Mouse (Mus musculus) heart, adult 2 months (tissue): Measurements from ENCODE around the gene Dpy19l1. TPM values are rescaled to one million over a fixed set of nuclear protein-coding genes. Genes with fewer than 3 reads are reported as not detected.

ENCODE experiments used
- DNase-seq, 2 experiments: peaks; one replicate each; pipeline ENCODE4 v3.0.0; 2021
- H3K27ac ChIP-seq: fragments of 200-600 bp; 2 replicates; pipeline ENCODE4 v1.8.1; 2022
- H3K27me3 ChIP-seq: fragments of 200-500 bp; 2 replicates; pipeline ENCODE4 v1.6.1; 2012; ENCODE audit warnings: mild to moderate bottlenecking, low read length, inconsistent platforms, mixed read lengths; ENCODE audit not compliant: control insufficient read depth, insufficient read depth
- H3K36me3 ChIP-seq: fragments of 200-500 bp; 2 replicates; pipeline ENCODE4 v1.6.1; 2012; ENCODE audit warnings: low read length, inconsistent platforms; ENCODE audit not compliant: control insufficient read depth, insufficient read depth
- H3K4me1 ChIP-seq: fragments of 200-500 bp; 2 replicates; pipeline ENCODE4 v1.6.1; 2011; ENCODE audit warnings: low read length; ENCODE audit not compliant: control insufficient read depth, insufficient read depth
- H3K4me3 ChIP-seq: fragments of 200-600 bp; 2 replicates; pipeline ENCODE4 v1.8.1; 2022
- H3K79me2 ChIP-seq: fragments of 200-500 bp; replicated peaks from 2 replicates; pipeline ENCODE4 v1.6.1; 2012; ENCODE audit warnings: mild to moderate bottlenecking, inconsistent platforms, low read length, moderate library complexity, mixed read lengths; ENCODE audit not compliant: control insufficient read depth, insufficient read depth
- H3K9ac ChIP-seq: fragments of 200-500 bp; 2 replicates; pipeline ENCODE4 v1.6.1; 2012; ENCODE audit warnings: low read depth, mild to moderate bottlenecking, control low read depth, inconsistent platforms, low read length, mixed read lengths
- CTCF ChIP-seq: fragments of 200-600 bp; IDR thresholded peaks from 2 replicates; pipeline ENCODE4 v1.8.1; 2022; ENCODE audit warnings: antibody characterized with exemption, mild to moderate bottlenecking, moderate library complexity
- EP300 ChIP-seq: fragments of 200-500 bp; IDR thresholded peaks from 2 replicates; pipeline ENCODE4 v1.6.1; 2011; ENCODE audit warnings: low read depth, low read length, control low read depth; ENCODE audit not compliant: insufficient read depth
- POLR2A ChIP-seq: fragments of 200-500 bp; IDR thresholded peaks from 2 replicates; pipeline ENCODE4 v1.6.1; 2011; ENCODE audit warnings: mild to moderate bottlenecking, low read depth, low read length, control low read depth; ENCODE audit not compliant: insufficient read depth
- WGBS: fragments of 180-500 bp; shearing (Covaris S2); methylation state at CpG from one replicate; pipeline ENCODE4 v1.1.7; 2018; 5-methylcytosine and 5-hydroxymethylcytosine counted together
- intact Hi-C: fragments of 180-260 bp; cut with DNase I; formaldehyde crosslinking; loops from one replicate; pipeline ENCODE4 v1.15.1; 2025
- polyA plus RNA-seq: library from polyadenylated mRNA; depleted of rRNA; stranded (reverse); fragments of >200 nt; gene quantifications from 2 replicates; pipeline ENCODE4 v1.2.3, GENCODE M21; 2012
- total RNA-seq, 2 experiments: library from RNA; stranded (reverse); gene quantifications; 2 replicates each; pipeline ENCODE4 v1.2.3; 2021

Gene Dpy19l1
- total and polyA plus RNA-seq, 3 experiments, result 5.1 to 6.9 (median 6.9) TPM

GRCm38 (mm10) chr9:24512121-24512539 is 9.2 kb upstream of the Dpy19l1 start:
- Histone ChIP-seq H3K9ac (no peak overlapping the region), H3K27ac (no peak overlapping the region), H3K4me1 (no peaks in the 10 kb centered on the region), H3K79me2 (no peaks in the 10 kb centered on the region), H3K36me3 (no peaks in the 10 kb centered on the region), H3K27me3 (no peaks in the 10 kb centered on the region), H3K4me3 (no peak overlapping the region)
- no peak for TF ChIP-seq CTCF
- WGBS, result 82% methylated on average over 5 of the region's 5 CpGs
- intact Hi-C loops, result no loop called here
- no peak for DNase-seq

GRCm38 (mm10) chr9:24511371-24512120 is 8.6 kb upstream of the Dpy19l1 start:
- no peaks in the 10 kb centered on the region for H3K79me2 ChIP-seq
- no peaks in the 10 kb centered on the region for H3K36me3 ChIP-seq
- H3K4me3 ChIP-seq, result no peak overlapping the region
- H3K4me1 ChIP-seq, result no peaks in the 10 kb centered on the region
- H3K27ac ChIP-seq, result no peak overlapping the region
- DNase-seq, result no peak
- TF ChIP-seq CTCF (no peak), POLR2A (no peak), EP300 (no peak)
- no peaks in the 10 kb centered on the region for H3K27me3 ChIP-seq
- 88% methylated on average over 4 of the region's 4 CpGs for WGBS
- H3K9ac ChIP-seq, result no peak overlapping the region
- intact Hi-C loops, result no loop called here

- no peaks in the 10 kb centered on the region for H3K4me1 ChIP-seq
- 84% methylated on average over 4 of the region's 4 CpGs for WGBS
- TF ChIP-seq CTCF (no peak), EP300 (no peak), POLR2A (no peak)
- no peaks in the 10 kb centered on the region for H3K27me3 ChIP-seq
- H3K4me3 ChIP-seq, result no peak overlapping the region
- H3K9ac ChIP-seq, result no peak overlapping the region
- H3K27ac ChIP-seq, result no peak overlapping the region
- no peaks in the 10 kb centered on the region for H3K79me2 ChIP-seq
- H3K36me3 ChIP-seq, result no peaks in the 10 kb centered on the region
- intact Hi-C loops, result no loop called here
- DNase-seq, result no peak
These were observed 5.9 kb upstream of the Dpy19l1 start for GRCm38 (mm10) chr9:24508880-24509279.

- Histone ChIP-seq H3K79me2 (no peaks in the 10 kb centered on the region), H3K4me1 (no peaks in the 10 kb centered on the region; the same call in 1 of the 2 replicates), H3K4me3 (no peak overlapping the region), H3K9ac (no peak overlapping the region), H3K27ac (no peak overlapping the region), H3K36me3 (no peaks in the 10 kb centered on the region), H3K27me3 (no peaks in the 10 kb centered on the region)
- TF ChIP-seq POLR2A (no peak), CTCF (no peak), EP300 (no peak)
- DNase-seq, result no peak
- intact Hi-C loops, result no loop called here
These were observed 3.6 kb upstream of the Dpy19l1 start for GRCm38 (mm10) chr9:24506510-24506909.

GRCm38 (mm10) chr9:24505017-24505763 is 2.2 kb upstream of the Dpy19l1 start:
- Histone ChIP-seq H3K36me3 (no peaks in the 10 kb centered on the region), H3K4me1 (no peaks in the 10 kb centered on the region; the same call in 1 of the 2 replicates), H3K27ac (no peak overlapping the region), H3K4me3 (no peak overlapping the region), H3K79me2 (no peaks in the 10 kb centered on the region), H3K27me3 (no peaks in the 10 kb centered on the region), H3K9ac (no peak overlapping the region)
- intact Hi-C loops, result no loop called here
- WGBS, result 75% methylated on average over 5 of the region's 5 CpGs
- no peak for DNase-seq
- no peak for TF ChIP-seq POLR2A
- TF ChIP-seq EP300, result no peak
- no peak for TF ChIP-seq CTCF

- Histone ChIP-seq H3K9ac (no peak overlapping the region), H3K36me3 (no peaks in the 10 kb centered on the region), H3K79me2 (peaks cover 2% of the 10 kb centered on the region; the same call in 1 of the 2 replicates), H3K4me3 (no peak overlapping the region), H3K4me1 (no peaks in the 10 kb centered on the region; the same call in none of the 2 replicates), H3K27ac (no peak overlapping the region), H3K27me3 (no peaks in the 10 kb centered on the region)
- DNase-seq, result no peak
- 58% methylated on average over 2 of the region's 2 CpGs for whole genome bisulfite sequencing
- no peak for TF ChIP-seq EP300
- TF ChIP-seq CTCF, result no peak
- no peak for TF ChIP-seq POLR2A
- intact Hi-C loops, result no loop called here
These were observed 1.4 kb upstream of the Dpy19l1 start for GRCm38 (mm10) chr9:24504381-24504780.
